Mouse (Mus musculus) thymus, adult 18-20 months (tissue): ENCODE results near the gene Gpm6b.

Experiments used
- DNase-seq, 2 experiments: peaks; one replicate each; pipeline ENCODE4 v3.0.0; 2022; ENCODE audit warnings: mixed read lengths in 2 of 2

Gene Gpm6b

DNA sequence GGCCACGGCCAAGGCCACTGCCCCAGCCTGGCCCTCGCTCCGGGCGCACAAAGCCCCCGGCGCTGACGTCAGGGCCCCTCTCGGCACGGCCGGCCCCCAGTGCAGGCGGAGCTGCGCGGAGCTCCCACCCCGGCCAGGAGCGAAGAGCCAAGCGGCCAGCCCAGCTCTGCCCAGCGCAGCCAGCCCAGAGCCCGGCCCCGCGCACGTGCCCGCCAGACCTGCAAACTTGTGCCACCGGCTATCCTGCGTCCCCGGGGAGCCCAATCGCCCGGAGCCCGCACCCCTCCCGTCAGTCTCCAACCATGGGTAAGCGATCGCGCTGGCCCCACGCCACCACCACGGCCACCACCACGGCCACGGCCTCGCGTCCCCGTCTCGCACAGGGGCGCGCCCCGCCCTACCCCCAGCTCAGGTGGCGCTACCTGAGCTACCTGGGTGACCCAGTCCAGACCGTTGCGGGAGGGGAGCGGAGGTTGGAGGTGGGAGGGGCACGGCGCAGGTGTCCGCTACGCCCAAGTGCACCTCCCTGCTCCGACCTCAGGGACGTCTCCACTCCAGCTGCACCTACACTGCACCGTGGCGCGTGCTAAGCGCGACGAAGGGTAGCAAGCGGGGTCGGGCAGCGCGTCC, at the start of gene Gpm6b:
Gene Gpm6b (plus strand): TSS at position 81 of the 630 bp plus-strand sequence.
- DNase-seq = peak; percentile 0 to 4

DNA sequence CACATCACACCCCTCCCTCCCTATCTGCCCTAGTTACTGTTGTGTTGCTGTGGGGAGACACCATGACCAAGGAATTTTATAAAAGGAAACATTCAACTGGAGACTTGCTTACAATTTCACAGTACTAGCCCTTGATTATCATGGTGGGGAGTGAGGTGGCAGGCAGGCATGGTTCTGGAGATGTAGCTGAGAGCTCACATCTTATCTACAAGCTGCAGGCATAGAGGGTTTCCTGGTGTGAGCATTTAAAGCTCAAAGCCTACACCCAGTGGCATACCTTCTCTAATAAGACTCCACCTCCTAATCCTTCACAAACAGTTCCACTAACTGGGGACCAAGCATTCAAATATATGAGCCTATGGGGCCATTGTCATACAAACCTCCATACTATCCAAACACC, 42.4 kb upstream of the Gpm6b start:
- no peak for DNase-seq

DNA sequence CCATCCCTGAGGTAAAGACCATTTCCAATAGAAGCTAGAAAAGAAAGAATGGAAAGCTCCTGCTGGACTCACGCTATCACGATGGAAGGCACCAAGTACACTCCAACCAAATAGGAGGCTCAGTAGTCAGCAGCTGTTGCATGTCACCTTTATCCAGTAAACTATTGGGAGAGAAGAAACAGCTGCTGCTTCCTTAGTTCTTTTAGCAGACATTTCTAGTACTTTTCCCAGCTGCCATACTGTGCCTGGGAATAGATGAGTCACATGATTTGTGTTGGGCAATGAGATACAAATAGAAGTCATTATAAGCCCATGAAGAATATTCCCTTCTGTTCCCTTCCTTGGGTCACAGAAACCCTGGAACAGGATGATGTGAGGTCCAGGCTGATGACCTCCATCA, 40.4 kb upstream of the Gpm6b start:
- no peak for DNase-seq

DNA sequence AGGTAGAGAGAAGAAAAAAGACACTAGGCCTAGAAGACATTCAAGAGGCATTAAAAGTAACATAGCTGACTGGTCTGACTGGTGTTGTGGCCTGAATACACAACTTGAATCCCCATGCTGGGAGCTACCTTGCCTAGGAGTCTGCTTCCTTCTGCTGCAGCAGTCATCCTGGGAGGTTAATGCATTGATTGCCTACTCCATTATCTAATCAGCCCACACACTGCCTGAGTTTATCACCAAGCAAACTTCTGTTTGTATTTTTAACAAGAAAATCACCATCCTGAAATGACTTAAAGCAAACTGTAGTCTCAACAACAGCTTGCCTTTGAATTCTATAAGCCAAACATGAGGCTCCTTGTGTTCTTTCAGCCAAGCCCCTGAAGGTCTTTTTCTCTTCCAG, 38.9 kb upstream of the Gpm6b start:
- DNase-seq = no peak

DNA sequence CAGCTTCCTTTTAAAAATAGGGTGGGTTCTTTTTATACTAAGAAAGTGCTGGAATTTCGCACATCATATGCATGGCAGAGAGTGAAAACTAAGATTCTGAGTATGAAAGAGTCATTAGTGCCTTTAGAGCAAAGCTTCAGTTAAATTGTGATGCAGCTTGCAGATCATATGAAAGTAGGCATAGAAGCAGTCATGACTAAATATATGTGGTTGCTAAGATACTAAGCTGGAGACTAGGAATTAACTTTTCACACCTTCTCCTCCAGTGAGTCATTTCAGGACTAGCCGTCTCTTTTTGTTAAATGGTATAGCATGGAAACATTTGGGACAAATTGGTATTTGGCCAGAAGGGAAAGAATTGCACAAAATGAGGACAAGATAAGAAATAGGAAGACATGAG, 24.1 kb upstream of the Gpm6b start:
- DNase-seq = no peak

DNA sequence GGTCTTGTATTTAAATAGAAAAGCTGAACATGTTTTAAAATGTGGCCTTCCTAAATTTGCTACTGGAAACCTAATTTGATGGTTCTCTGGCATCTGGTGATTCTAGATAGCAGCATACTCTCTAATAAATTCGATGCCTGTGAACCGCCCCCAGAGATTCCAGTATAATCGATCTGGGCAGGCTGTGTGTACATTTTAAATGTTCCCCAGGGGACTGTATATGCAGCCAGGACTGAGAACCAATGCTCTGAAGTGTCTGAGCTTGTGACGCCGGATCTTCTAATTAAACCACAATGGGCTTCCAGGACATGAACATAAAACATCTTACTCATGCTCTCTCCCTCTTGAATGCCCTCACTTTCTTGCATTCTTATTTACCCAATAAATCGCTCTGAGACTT, 22.5 kb upstream of the Gpm6b start:
- no peak for DNase-seq

DNA sequence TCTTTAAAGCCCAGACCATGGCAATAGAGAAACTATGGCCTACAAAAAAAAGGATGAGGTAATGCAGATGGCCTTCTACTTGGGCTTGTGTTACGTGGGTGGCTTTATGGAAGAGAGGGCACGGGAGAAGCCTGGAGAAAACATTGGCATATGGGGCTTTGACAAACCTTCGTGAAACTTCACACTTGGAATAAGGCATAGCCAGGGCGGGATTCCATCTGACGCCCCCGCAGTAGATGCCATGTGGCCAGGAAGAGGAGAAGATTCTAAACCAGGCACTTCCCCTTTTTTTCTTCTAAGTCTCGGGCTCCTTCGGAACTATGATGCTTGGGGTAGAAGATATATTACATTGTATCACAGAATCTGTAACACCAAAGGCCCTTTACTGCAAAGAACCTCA, 22.0 kb upstream of the Gpm6b start:
- no peak for DNase-seq

DNA sequence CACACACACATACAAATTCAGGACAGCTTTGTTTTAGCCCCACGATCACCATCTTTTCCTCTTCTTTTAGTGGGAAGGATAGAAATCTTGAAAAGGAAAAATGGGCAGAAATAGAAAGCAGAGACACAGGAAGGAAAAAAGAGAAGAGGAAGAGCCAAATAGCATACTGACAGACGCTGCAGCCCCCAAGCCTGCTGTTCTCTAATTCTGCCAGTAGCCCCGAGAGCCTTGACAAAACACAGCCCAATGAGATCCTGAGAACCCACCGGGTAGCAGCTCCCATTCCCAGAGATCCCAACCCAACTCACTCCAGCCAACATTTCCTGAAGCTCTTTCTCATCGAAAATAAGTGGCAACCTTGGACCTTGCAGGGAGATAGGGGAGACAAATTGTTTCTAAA, 19.4 kb upstream of the Gpm6b start:
- DNase-seq = no peak

DNA sequence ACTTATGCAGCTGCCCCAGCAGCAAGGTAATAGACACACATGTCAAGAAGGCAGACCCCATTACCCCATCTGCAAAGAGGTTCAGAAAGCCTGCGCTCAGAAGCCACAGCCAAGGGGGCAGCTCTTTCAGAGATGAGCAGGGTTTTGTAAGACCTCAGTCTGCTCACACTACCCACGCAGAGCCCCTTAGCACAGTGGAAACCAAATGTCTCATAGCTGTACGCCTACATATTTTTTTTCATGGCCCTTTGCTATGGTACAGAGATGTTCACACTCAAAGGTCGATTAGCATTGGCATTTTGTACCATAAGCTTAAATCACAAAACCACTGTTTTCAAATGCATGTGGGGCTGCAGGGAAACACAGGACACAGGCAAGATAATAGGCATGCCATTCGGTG, 11.9 kb upstream of the Gpm6b start:
- no peak for DNase-seq

DNA sequence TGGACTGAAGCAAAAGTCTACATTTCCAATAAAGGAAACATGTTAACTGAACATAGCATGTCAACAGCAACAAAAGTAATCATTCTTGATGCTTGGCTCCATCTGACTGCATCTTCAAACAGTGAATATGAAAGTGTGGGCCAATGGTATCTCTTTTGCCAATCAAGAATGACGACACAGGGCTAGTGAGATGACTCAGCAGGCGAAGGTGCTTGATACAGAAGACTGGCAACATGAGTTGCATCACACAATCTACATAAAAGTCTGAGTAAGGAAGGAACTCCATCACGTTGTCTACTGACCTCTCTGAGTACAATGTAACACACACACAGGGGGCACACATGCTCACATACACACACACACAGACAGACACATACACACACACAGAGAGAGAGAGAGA, 9.0 kb upstream of the Gpm6b start:
- DNase-seq = no peak

DNA sequence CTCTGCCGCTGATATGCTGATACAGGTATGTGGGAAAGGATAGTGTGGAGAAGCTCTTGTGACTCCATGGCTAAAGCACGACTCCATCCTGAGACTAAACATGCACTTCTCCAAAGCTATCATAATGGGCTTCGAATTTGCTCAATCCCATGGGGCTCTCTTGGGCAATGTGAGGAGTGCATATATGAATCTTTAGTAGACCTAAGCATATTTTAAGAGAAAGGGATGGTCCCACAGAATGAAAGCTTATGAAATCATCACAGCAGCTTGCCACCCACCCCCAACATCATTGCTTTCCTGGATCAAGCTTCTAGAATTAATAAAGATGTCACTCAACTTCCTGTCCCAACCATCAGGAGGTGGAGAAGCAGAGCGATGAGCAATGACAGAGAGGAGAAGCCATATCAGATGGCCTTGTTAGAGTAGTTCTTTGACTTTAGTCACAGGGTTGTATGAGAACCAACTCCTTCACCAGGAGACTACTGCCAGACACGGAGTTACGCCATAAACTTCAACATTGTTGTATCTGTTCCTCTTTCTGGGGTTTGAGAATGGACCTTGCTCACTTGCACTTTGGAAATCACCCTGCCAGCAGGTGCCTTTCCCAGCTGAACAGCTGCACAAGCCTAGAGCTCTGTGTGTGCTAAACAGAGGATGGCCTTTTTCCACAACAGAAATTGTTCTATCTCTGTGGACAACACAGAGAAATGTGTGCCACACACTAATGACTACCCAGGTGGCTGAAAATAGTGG, 8.0 kb upstream of the Gpm6b start:
- DNase-seq = no peak

DNA sequence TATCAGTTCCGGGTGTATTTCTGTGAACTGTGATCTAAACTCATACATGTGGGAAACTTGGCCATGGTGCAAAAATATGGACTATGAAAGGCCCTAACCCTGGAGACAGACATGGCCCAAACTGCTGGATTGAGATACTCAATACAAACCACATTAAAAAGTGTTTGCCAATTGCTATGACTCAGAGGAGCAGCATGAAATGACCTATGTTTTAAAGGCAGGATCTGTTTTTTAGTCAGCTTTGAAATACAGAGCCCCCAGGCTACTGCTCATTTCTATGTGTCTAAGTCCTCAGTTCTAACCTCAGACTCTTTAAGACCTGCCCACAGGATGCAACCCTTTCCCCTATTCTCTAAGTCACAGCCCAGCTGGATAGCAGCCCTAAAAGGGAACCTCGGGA, 2.6 kb upstream of the Gpm6b start:
- no peak for DNase-seq

DNA sequence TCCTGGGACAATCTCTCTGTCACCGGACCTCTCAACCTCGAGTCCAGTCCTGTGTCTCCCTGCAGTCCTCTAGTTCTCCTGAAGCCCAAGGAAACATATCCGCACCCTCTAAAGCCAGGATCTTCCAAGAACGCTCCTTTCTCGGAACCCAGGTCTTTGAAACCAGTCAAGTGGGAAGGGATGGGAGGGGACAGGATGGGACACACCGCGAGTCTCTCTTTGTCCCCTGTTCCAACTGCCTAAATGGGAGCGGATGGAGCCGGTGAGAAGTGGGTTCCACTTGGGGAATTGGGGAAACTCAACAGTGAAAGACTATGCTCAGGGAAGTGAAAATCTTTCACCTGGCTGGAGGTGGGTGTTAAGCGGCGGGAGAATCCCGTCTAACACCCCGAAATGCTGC, 809 bp downstream of the Gpm6b start:
- no peak for DNase-seq

DNA sequence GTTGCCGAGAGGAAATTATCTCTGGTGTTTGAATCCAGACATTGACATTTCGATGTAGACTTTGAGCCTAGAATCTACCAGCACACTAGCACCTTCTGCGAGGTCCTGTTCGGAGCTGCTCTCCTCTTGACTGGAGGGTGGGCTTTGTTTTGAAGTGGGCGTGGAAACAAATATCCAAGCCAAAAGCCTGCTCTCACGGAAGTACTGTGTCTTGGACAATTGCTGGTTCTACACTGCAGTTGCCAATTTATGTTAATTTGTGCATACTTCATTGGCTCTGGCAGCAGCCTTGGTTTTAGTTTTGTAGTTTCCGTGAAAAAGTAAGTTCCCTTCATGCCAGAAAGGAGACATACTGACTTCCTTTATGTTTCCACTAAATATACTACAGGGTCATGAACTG, 2.0 kb downstream of the Gpm6b start:
- DNase-seq = no peak

DNA sequence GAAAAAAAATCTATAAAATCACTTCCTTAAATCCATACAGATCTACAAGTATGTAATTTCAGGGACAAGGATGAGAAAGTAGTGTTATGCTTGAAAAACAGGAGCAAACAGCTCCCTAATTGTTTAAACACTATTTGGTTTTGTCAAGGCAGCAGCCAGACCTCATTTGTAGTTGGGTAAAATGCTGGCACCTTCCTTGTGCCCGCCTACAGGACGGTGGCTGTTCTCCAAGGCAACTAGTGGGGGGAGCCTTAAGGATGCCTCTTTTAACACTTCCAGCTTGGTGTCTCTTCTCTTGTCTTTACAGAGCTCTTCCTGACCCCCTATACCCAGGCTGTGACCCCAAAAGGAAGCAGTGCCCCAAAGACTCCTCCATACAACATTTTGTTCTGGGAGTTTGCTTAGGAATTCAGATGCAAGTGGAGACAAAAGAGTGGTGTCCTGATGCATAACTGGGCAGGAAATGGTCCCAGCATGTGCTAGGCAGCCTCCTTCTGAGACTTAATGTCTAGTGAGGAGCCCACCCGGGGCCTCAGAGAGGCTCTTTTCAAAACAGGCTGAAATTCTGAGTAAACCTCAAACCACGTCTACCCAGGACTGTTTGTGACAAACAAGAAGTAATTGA, 4.7 kb downstream of the Gpm6b start:
- DNase-seq = no peak

DNA sequence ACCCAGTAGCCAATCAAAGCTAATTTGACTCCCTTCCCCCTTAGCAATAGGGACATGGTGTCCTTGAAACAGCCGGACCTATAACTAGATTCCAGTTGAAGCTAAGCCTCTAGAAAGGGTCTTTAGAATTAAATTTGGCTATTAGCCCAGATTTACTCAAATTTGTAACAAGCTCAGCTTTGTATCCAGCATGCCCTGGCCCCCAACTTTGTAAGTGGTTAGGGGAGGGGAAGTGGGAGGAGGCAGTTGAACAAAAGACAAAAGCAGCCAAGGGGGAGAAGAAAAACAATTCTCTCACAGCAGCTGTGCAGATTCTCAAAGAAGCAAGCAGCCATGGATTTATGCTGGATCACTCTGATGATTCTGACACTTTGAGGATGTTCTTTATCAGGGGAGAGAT, 32.8 kb downstream of the Gpm6b start:
- no peak for DNase-seq

DNA sequence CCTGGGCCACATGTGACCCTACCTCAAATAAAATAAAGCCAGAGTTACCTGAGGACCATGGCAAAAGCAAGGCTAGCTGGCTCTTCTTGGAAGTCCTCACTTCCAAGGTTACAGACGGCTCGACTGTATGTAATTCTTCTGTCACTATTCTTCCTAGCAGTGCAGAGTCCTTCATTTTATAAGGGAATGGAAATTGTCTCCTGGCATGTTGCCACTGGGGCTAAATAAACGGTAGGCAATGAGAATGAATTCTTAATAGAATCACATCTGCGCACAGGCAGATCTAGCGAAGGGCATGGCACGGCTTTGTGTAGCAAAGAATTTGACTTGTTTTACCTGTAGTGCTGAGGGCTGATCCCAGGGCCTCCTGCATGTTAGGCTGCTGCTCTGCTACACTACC, 33.9 kb downstream of the Gpm6b start:
- no peak for DNase-seq

DNA sequence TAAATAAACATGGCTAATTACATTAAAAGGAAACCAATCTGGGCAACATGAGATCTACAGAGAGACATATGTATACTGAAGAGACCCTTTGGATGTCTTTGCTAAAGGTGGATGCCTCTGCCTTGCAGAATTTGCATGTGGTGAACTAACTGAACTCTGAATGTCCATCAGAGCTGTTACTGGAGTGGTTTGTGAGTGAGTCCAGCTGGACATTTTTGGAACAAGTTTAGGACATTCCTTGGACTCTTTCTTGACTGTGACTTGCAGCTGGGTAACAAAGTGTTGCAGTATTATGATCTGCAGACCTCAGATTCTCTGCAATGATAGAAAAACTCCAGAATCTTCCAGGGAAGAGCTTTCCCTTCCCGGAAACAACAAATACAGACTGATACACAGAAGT, 41.1 kb downstream of the Gpm6b start:
- no peak for DNase-seq

DNA sequence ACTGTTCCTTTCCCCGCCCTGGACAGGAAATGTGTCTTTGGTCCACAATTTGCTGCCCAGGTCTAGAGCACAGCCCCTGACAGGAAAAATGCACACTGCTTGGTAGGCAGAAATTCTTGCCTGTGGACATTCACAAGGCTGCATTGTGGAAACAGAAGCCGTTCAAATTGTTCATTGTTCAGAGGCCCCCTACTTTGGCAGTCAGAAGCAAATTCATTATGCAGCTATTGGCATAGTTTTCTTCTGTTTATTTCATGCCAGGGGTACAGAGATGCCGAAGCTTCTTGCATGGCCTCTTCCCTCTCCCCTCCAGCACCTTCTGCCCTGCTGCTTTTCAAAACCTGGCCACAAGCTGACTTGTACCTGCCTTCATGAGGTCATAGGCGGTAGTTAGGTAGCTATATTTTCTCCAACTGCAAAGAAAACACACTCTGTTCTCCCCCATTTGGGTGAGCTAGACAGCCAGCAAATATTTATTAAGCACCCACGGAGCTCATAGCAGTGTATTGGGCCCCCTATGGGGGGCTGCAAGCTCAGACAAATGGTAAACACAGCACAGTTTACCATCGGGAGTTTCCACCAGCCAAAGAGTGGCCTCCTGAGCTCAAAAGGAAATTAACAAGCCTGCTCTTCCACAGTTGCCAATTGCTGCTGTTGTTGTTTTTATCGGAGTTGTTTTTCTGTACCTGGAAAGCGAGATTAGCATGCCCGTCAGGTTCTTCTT, 48.2 kb downstream of the Gpm6b start:
- DNase-seq = no peak

DNA sequence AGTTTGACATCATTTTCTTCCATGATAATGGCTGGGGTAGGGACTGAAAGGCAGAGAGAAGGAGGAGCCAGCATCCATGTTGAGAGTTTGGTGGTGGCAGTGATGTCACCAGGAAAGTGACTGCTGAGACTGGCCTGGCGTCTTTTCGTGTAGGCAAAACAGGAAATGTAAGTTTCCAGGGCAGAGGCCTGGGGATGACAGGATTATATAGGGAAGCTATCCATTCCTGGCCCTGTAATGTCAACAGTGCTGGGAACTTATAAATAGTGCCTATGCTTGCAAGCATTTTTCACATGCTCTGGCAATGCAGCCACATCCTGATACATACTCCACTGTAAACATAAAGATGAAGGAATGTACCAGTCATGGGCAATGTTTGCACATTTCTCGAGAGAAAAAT, 52.6 kb downstream of the Gpm6b start:
- no peak for DNase-seq

DNA sequence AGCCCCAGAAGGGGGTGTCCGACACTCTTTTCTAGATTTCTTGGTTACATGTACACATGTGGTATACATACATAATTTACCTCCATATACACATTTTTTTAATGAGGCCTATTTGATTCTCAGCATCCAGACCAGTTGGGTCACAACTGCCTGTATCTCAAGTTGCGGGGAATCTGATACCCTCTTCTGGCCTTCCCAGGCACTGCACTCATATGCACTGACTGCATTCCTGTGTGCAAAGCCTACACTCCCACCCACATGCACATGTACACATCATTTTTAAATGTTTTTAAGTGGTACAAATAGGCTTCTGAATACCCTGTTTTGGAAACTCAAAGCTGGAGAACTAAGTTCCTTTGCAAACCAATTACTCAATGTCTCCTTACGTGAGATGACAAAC, 54.8 kb downstream of the Gpm6b start:
- DNase-seq = no peak

DNA sequence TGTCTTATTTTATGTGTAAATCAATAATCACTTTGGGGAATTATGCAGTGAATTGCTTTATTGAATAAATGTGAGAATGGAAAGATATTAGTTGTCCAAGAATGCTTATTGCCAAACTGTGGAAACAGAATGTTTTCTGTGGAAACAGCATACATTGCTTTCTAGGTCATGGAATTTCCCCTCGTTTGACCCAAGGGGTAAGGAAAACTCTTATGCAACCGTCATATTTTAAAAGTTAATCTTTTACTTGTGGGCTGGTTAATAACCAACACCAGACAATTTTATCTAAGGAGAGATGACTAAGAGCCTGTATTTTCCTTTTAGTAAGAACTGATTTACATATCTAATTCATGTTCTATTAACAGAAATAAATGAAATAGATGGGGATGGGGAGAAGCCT, 64.1 kb downstream of the Gpm6b start:
- no peak for DNase-seq

DNA sequence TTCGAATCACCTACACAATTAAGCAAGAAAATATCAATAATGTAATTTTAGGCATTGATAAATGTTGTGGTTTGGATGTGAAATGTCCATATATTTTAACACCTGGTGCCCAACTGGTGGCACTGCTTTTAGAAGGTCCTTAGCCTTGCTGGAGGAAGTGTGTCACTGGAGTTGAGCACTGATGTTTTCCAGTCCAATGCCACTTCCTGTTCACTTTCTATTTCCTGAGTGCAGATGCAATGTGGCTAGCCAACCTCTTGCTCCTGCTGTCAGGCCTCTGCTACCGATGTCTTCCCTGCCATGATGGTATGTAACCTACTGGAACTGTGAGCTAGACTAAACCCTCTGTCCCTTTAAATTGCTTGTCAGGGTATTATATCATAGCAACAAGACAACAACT, 65.6 kb downstream of the Gpm6b start:
- DNase-seq = no peak
